ENCODE assay signal across 10 mouse cellular contexts in genomic region chr6:113908066-113908465, GRCm38 (mm10).
DNase-seq lines count a peak whose midpoint lies in the region; ATAC-seq lines count a peak whose summit lies in the region.
"Had no signal": no experiment of that assay in that cellular context is flagged by ENCODE, and none has a peak within 500 bp of the region (broad histone marks: within the 10 kb centered on the region; RNA-seq: fewer than 3 reads in every experiment).

No protein-coding gene starts in this region.

- H3K36me3 ChIP-seq in hindbrain, embryonic 12.5 days, result no peaks in the 10 kb centered on the region
- H3K36me3 ChIP-seq in hindbrain, embryonic 10.5 days, result no peaks in the 10 kb centered on the region

- no peak overlapping the region for H3K4me2 ChIP-seq in hindbrain, embryonic 12.5 days (replicated peaks)

- H3K4me1 ChIP-seq in hindbrain, embryonic 12.5 days, result no peaks in the 10 kb centered on the region; the same call in 1 of the 2 replicates
- H3K4me1 ChIP-seq in hindbrain, embryonic 10.5 days (replicated peaks), result no peaks in the 10 kb centered on the region

- ATAC-seq in hindbrain, embryonic 12.5 days (ENCODE audit: low FRiP score), result 0 out of 2 replicates have a peak, but pooled peaks have one; percentile 19
- ATAC-seq: activated CD4-positive, CD25-positive, alpha-beta regulatory T cell, adult 4 months had no signal

- H3K27ac ChIP-seq in hindbrain, embryonic 12.5 days, result no peak overlapping the region
- H3K27ac ChIP-seq in hindbrain, embryonic 10.5 days, result no peak overlapping the region

- no peak for DNase-seq in hindbrain, embryonic 10.5 days (ENCODE audit: low spot score)
- peak; percentile 13 for DNase-seq in lung, postnatal 10 days
- no peak for DNase-seq in lung, adult 18-20 months
- DNase-seq in cerebellum, adult 9-11 months, result peak; percentile 77
- peak; percentile 45 for DNase-seq in testis, postnatal 10 days (ENCODE audit: low spot score)
- DNase-seq in frontal cortex, adult 2 months (ENCODE audit: extremely low spot score in 1 of 2, low spot score in 1 of 2), result no peak
- DNase-seq: kidney, adult 11 months; thymus, postnatal 14 days had no signal

- H3K4me3 ChIP-seq in hindbrain, embryonic 12.5 days, result no peak overlapping the region
- H3K4me3 ChIP-seq in hindbrain, embryonic 10.5 days, result no peak overlapping the region

- no peaks in the 10 kb centered on the region for H3K27me3 ChIP-seq in hindbrain, embryonic 12.5 days
- no peaks in the 10 kb centered on the region for H3K27me3 ChIP-seq in hindbrain, embryonic 10.5 days (ENCODE audit: insufficient read depth, poor library complexity, severe bottlenecking)

- no peaks in the 10 kb centered on the region for H3K9me3 ChIP-seq in hindbrain, embryonic 12.5 days (replicated peaks)
- no peaks in the 10 kb centered on the region for H3K9me3 ChIP-seq in hindbrain, embryonic 10.5 days

- no peak overlapping the region for H3K9ac ChIP-seq in hindbrain, embryonic 12.5 days

Comparison
In these comparisons a context has a peak if more than half of its experiments do, and no peak if none do; other contexts are left out.
1. DNase-seq: peak in lung, postnatal 10 days (single experiment), cerebellum, adult 9-11 months (single experiment) and testis, postnatal 10 days (single experiment); none in hindbrain, embryonic 10.5 days (single experiment), lung, adult 18-20 months (0 of 2) and frontal cortex, adult 2 months (0 of 2).